Mouse (Mus musculus) limb, embryonic 11.5 days (tissue): ENCODE data around the gene Tbc1d14. TPM values are rescaled to one million over a fixed set of nuclear protein-coding genes. Genes with fewer than 3 reads are reported as not detected.

ENCODE experiments used
- ATAC-seq: fragments of 200-750 bp; cut with Nextera tagmentation; 2 replicates; pipeline ENCODE4 v1.8.0; 2017; ENCODE audit warnings: low read depth; ENCODE audit not compliant: insufficient number of reproducible peaks, low FRiP score, low TSS enrichment
- DNase-seq: peaks from one replicate; pipeline ENCODE4 v3.0.0-alpha.2; 2015; ENCODE audit warnings: low spot score
- H3K27ac ChIP-seq: fragments of 300-500 bp; sonication (generic); replicated peaks from 2 replicates; pipeline ENCODE4 v1.5.1; 2014; ENCODE audit warnings: low read depth, mild to moderate bottlenecking, low read length
- H3K27me3 ChIP-seq: fragments of 300-500 bp; sonication (generic); 2 replicates; pipeline ENCODE4 v1.6.1; 2014; ENCODE audit warnings: mild to moderate bottlenecking, low read length, mixed read lengths; ENCODE audit not compliant: control insufficient read depth, insufficient read depth
- H3K36me3 ChIP-seq: fragments of 300-500 bp; sonication (generic); 2 replicates; pipeline ENCODE4 v1.6.1; 2014; ENCODE audit warnings: mild to moderate bottlenecking, low read length, moderate library complexity, mixed read lengths; ENCODE audit not compliant: control insufficient read depth, insufficient read depth
- H3K4me1 ChIP-seq: fragments of 300-500 bp; sonication (generic); 2 replicates; pipeline ENCODE4 v1.6.1; 2014; ENCODE audit warnings: low read length, mixed read lengths; ENCODE audit not compliant: control insufficient read depth, insufficient read depth
- H3K4me2 ChIP-seq: fragments of 300-500 bp; sonication (generic); 2 replicates; pipeline ENCODE4 v1.6.1; 2014; ENCODE audit warnings: low read depth, mild to moderate bottlenecking, moderate library complexity; ENCODE audit not compliant: severe bottlenecking
- H3K4me3 ChIP-seq: fragments of 300-500 bp; sonication (generic); 2 replicates; pipeline ENCODE4 v1.5.1; 2014; ENCODE audit warnings: low read depth, low read length
- H3K9ac ChIP-seq: fragments of 300-500 bp; sonication (generic); 2 replicates; pipeline ENCODE4 v1.6.1; 2014; ENCODE audit warnings: mild to moderate bottlenecking, low read length
- H3K9me3 ChIP-seq: fragments of 300-500 bp; sonication (generic); 2 replicates; pipeline ENCODE4 v1.6.1; 2016; ENCODE audit warnings: low read length; ENCODE audit not compliant: control insufficient read depth
- WGBS: fragments of 180-500 bp; shearing (Covaris S2); extraction: QIAGEN DNeasy Blood & Tissue Kit; methylation state at CpG from one replicate; pipeline ENCODE4 v1.1.7; 2014; 5-methylcytosine and 5-hydroxymethylcytosine counted together
- polyA plus RNA-seq: library from polyadenylated mRNA; unstranded; fragments of >200 nt; fragmentation: Nextera tagmentation; extraction: Ambion mirVana; gene quantifications from 2 replicates; pipeline ENCODE4 v1.2.1, GENCODE M21; 2014

Gene Tbc1d14
- polyA plus RNA-seq, 1 experiment from 2014 or later, result 37.7 TPM

GRCm38 (mm10) chr5:36508351-36508750 is 84.7 kb downstream of the Tbc1d14 start:
- no peak overlapping the region for H3K9ac ChIP-seq
- WGBS, result 95% methylated on average over 10 of the region's 10 CpGs
- H3K27ac ChIP-seq, result no peak overlapping the region
- H3K4me3 ChIP-seq, result no peak overlapping the region
- no peaks in the 10 kb centered on the region for H3K9me3 ChIP-seq
- no peaks in the 10 kb centered on the region for H3K4me1 ChIP-seq
- H3K36me3 ChIP-seq, result peaks cover 2% of the 10 kb centered on the region
- DNase-seq (no peak), ATAC-seq (no peak)
- no peak overlapping the region for H3K4me2 ChIP-seq
- no peaks in the 10 kb centered on the region for H3K27me3 ChIP-seq

- DNase-seq, result no peak
- Histone ChIP-seq H3K27me3 (no peaks in the 10 kb centered on the region), H3K27ac (no peak overlapping the region), H3K36me3 (peaks cover 2% of the 10 kb centered on the region), H3K4me1 (no peaks in the 10 kb centered on the region), H3K9me3 (no peaks in the 10 kb centered on the region), H3K9ac (no peak overlapping the region), H3K4me3 (no peak overlapping the region), H3K4me2 (no peak overlapping the region)
- no peak for ATAC-seq
- 71% methylated on average over 5 of the region's 5 CpGs for WGBS
Observed at GRCm38 (mm10) chr5:36505643-36506042, 87.4 kb downstream of the Tbc1d14 start.

- no peaks in the 10 kb centered on the region for H3K9me3 ChIP-seq
- no peak overlapping the region for H3K4me3 ChIP-seq
- peaks cover 2% of the 10 kb centered on the region for H3K36me3 ChIP-seq
- H3K4me2 ChIP-seq, result no peak overlapping the region
- DNase-seq, result no peak
- no peak for ATAC-seq
- no peak overlapping the region for H3K27ac ChIP-seq
- no peak overlapping the region for H3K9ac ChIP-seq
- 90% methylated on average over 7 of the region's 7 CpGs for WGBS
- no peaks in the 10 kb centered on the region for H3K27me3 ChIP-seq
- H3K4me1 ChIP-seq, result no peaks in the 10 kb centered on the region
Observed at GRCm38 (mm10) chr5:36505235-36505634, 87.8 kb downstream of the Tbc1d14 start.

GRCm38 (mm10) chr5:36494709-36495108 is 98.4 kb downstream of the Tbc1d14 start:
- Histone ChIP-seq H3K4me3 (no peak overlapping the region), H3K9me3 (no peaks in the 10 kb centered on the region), H3K4me1 (no peaks in the 10 kb centered on the region), H3K27ac (no peak overlapping the region), H3K9ac (no peak overlapping the region), H3K27me3 (no peaks in the 10 kb centered on the region), H3K36me3 (peaks cover 13% of the 10 kb centered on the region), H3K4me2 (no peak overlapping the region)
- WGBS, result 93% methylated on average over 9 of the region's 9 CpGs
- no peak for DNase-seq
- ATAC-seq, result no peak

- Histone ChIP-seq H3K4me2 (no peak overlapping the region), H3K27ac (no peak overlapping the region), H3K9me3 (no peaks in the 10 kb centered on the region), H3K27me3 (no peaks in the 10 kb centered on the region), H3K4me3 (no peak overlapping the region), H3K4me1 (no peaks in the 10 kb centered on the region), H3K9ac (no peak overlapping the region), H3K36me3 (peaks cover 13% of the 10 kb centered on the region)
- ATAC-seq, result no peak
- WGBS, result 87% methylated on average over 6 of the region's 6 CpGs
- DNase-seq, result no peak
Observed at GRCm38 (mm10) chr5:36493919-36494318, 99.2 kb downstream of the Tbc1d14 start.

GRCm38 (mm10) chr5:36489225-36489624 is 103.9 kb downstream of the Tbc1d14 start:
- DNase-seq, result peak; percentile 43
- Histone ChIP-seq H3K4me1 (peaks cover 2% of the 10 kb centered on the region; the same call in 1 of the 2 replicates), H3K4me3 (no peak overlapping the region), H3K9me3 (no peaks in the 10 kb centered on the region), H3K36me3 (peaks cover 6% of the 10 kb centered on the region; the same call in 1 of the 2 replicates), H3K4me2 (no peak overlapping the region), H3K9ac (no peak overlapping the region), H3K27me3 (peaks cover 8% of the 10 kb centered on the region; the same call in 1 of the 2 replicates), H3K27ac (no peak overlapping the region)
- ATAC-seq, result no peak
- 56% methylated on average over 2 of the region's 2 CpGs for WGBS

- Histone ChIP-seq H3K4me1 (peaks cover 6% of the 10 kb centered on the region), H3K36me3 (no peaks in the 10 kb centered on the region), H3K4me2 (peak overlapping the region; percentile 88), H3K9me3 (no peaks in the 10 kb centered on the region), H3K4me3 (0 out of 2 replicates have a peak overlapping the region, but pooled peaks have one; percentile 91), H3K27ac (no peak overlapping the region), H3K9ac (no peak overlapping the region), H3K27me3 (peaks cover 8% of the 10 kb centered on the region; the same call in 1 of the 2 replicates)
- WGBS, result 34% methylated on average over 19 of the region's 19 CpGs
- DNase-seq, result peak; percentile 27
- no peak for ATAC-seq
Observed at GRCm38 (mm10) chr5:36485306-36485705, 107.8 kb downstream of the Tbc1d14 start.

- ATAC-seq, result peak; percentile 97
- WGBS, result under 1% methylated on average over 82 of the region's 97 CpGs
- H3K27me3 ChIP-seq, result peaks cover 8% of the 10 kb centered on the region; the same call in 1 of the 2 replicates
- H3K36me3 ChIP-seq, result no peaks in the 10 kb centered on the region
- H3K4me3 ChIP-seq, result peak within 1 kb of the TSS; percentile 91
- peak; percentile 97 for DNase-seq
- peak within 1 kb of the TSS; percentile 84 for H3K9ac ChIP-seq
- peaks cover 6% of the 10 kb centered on the region for H3K4me1 ChIP-seq
- H3K9me3 ChIP-seq, result no peaks in the 10 kb centered on the region
- peak within 1 kb of the TSS; percentile 88 for H3K4me2 ChIP-seq
- no peak within 1 kb of the TSS for H3K27ac ChIP-seq
Observed at GRCm38 (mm10) chr5:36484171-36484990, 108.7 kb downstream of the Tbc1d14 start, which contains the start of the genes Tada2b and Ccdc96. TSS of gene Tada2b (minus strand) at chr5:36484285. TSS of gene Ccdc96 (plus strand) at chr5:36484588.
